Mouse (Mus musculus) MN1 (cell line): ENCODE data around the gene Cracr2b.
A peak's percentile ranks its signal among the peaks of the same experiment; 100 is the strongest.

Experiments used
- DNase-seq: peaks from one replicate; pipeline ENCODE4 v3.0.0-alpha.2; 2016; ENCODE audit warnings: low spot score

The Cracr2b gene

DNA sequence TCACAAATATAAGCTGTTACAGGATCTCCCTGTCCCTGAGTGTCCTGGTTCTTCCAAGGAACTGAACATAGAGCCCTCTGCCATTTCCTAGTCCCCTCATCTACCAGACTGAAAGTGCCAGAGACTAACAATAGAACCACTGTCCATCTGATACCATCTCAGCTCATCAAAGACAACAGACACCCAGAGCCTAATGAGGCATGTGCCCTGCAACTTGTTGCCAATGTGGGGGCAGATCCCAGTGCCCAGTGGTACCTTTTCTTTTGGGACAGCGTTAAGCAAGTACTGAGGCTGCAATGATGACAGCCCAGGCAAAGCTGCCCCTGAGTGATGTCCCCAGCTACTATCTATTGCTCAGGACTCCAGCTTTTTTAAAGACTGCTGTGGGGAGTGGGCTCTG, 25.3 kb downstream of the Cracr2b start:
- peak; percentile 42 for DNase-seq

DNA sequence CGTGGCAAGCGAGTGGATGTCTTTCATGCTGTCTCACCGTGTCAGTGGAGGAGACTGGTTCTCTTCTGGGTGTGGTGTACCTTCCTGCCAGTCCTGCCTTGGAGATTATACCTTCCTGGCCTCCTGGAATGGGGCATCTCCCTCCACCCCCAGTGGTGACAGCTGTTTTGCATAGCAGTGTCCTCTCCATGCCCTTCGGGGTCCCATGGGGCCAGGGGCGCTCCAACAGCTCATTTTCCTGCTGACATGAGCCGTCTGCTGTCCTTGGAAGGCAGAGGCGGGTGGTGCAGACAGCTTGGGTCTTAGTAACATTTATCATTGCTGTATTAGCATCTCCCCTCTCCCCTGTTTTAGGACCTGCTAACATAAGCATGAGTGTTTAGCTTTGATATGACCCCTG, 26.2 kb downstream of the Cracr2b start:
- DNase-seq = no peak

DNA sequence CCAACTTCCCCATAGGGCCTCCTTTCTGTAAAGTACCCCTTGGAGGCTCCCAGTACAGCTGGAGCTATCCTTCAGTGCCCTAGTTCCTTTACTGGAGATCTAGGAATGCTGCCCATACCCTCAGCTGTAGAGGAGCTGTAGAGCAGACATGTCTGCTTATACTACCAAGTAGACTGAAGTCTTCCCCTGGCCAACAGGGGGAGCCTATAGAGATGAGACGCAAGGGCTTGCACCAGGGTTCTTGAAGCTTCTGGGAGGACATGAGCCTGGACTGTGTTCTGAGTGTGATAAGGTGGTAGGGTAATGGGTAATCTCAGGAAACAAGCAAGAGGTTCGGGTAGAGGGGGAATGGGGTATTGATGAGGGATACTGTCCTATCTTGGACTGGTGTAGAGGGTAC, 30.3 kb downstream of the Cracr2b start:
- no peak for DNase-seq

DNA sequence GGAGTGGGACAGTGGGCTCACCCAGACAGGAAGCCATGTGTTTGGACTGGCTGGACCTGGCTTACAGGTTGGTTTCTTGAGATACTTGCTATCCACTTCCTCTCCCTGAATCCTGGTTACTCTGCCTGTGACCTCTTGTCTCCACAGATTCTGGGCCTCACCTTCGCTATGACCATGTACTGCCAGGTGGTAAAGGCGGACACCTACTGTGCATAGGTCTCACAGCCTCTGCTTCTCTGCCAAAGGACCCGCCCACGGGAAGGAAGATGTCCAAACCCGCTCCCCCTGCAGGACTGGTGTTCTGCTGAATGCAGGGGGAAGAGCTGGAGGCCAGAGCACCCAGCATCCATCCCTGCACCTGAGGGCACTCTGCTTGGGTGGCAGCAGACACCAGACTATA, 31.8 kb downstream of the Cracr2b start:
- DNase-seq = no peak

DNA sequence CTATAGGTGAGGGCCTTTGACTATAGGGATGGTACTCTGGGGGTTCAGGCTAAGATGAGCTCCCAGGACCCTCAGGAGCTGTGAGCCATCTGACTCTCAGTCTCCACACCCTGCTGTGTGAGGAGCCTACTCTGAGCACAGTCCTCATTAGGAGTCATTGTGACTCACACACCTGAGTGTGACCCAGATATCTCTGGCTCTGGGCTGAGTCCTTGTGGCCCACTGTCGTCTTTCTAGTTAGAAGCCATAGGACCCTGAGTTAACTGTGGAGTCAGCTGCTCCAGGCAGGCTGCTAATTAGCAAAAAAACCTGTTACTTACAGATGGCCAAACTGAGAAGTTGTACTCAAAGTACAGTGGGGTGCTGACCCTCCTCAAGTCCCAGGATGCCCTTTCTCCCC, 32.8 kb downstream of the Cracr2b start:
- no peak for DNase-seq

DNA sequence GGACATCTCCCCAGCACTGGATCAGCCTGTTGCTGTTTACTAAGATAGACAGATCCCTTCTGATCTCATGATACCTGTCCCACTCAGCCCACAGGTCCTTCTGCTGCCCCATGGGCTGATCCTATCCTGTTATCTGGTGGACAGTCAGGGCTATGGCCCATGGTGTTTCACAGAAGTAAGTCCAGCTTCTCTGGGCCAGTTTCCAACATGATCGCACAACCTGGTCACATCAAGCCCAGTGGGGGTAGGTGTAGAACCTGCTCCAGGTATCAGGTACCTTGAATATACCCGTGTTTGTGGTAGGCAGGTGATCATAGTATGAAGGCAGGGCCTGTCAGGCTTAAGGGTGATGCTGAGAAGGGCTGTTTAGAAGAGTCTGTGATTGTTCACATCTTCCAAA, 34.5 kb downstream of the Cracr2b start:
- no peak for DNase-seq

DNA sequence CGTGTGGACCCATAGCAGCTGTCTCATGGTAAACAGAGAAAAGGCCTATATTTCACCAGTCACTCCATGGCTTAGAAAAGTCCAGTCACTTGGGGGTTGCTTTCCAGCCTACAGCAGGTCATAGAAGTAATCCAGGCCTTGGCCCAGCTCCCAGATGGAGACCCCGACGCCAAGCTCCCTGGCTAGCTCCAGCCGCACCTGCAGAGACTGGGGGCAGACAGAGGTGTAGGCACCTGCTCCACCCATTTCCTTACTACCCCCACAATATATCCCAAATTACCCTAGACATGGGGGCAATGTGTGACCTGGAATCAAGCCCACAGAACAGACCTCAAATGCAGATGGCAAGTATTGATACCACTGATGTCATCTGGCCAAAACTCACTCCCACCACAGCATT, 35.0 kb downstream of the Cracr2b start:
- no peak for DNase-seq

DNA sequence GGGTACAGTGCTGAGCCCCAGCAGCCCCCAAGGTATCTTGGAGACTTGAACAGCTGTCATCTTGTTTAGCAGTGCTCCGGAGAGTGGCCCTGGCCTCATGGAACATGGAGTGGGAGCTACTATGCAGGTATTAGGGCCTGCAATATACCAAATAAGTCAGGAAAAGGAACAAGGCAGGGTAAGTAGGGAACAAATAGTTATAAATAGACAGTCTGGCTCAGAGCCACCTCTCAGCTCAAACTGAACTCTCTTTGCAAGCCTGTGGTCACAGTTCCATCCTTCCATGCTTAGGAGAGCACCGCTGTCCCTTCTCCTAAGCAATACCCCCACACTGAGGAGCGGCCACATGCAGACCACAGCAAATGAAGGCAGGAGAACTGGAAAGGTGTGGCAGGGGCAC, 36.7 kb downstream of the Cracr2b start:
- DNase-seq = no peak

DNA sequence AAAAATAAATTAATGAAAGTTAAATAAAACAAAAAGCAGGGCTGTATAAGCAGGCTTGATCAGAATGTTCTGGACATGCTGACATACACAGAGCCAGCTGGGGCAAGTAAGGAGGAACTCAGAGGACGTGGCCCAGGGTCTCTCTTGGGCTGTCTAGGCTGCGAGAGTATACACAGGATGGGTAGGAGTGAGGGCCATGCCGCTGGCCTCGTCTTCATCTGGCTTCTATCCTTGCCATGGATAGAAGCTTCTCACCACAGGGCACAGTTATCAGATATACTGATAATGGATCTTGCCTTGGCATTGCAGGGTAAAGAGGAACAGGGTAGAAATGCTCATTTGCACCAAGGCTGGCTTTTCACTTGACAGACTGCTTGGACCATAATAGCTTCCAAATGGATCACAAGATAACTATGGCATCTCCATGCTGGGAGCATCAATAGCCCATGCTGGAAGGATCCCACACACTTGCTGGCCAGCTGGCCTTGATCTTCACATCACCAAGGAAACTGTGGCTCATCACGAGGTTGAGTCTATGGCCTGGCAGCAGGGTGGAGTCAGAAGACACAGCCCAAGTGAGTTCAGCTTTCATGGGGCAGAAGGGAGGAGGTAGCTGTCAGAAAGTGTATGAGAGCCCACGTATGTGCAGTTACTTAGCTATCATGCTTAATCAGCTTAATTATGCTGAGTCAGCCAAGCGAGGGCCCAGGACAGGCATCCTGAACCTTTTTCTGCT, 41.1 kb downstream of the Cracr2b start:
- DNase-seq = no peak

DNA sequence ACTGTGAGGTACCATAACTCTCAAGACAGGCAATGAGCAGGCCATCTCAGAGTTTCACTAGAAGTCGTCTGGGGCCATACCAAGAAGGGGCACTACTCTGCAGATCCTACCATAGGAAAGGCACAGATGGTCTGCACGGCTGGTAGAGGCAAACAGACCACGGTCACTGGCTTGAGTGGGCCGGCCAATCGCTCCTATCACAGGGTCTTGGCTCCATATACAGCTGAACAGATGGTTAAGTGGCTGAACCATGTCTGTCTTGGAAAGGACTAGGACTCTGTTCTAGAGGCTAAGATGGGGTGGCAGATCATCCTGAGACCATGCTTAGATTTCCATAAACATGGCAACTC, 41.6 kb downstream of the Cracr2b start:
- no peak for DNase-seq

DNA sequence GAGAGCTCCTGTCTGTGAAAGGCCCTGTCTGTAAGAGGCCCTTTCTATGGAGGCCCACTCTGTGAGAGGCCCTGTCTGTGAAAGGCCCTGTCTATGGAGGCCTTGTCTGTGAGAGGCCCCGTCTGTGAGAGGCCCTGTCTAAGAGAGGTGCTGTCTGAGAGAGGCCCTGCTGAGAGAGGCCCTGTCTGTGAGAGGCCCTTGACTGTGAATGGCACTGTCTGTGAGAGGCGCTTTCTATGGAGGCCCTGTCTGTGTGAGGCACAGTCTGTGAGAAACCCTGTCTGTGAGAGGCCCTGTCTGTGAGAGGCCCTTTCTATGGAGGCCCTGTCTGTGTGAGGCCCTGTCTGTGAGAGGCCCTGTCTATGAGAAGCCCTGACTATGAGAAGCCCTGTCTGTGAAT, 45.4 kb downstream of the Cracr2b start:
- no peak for DNase-seq

DNA sequence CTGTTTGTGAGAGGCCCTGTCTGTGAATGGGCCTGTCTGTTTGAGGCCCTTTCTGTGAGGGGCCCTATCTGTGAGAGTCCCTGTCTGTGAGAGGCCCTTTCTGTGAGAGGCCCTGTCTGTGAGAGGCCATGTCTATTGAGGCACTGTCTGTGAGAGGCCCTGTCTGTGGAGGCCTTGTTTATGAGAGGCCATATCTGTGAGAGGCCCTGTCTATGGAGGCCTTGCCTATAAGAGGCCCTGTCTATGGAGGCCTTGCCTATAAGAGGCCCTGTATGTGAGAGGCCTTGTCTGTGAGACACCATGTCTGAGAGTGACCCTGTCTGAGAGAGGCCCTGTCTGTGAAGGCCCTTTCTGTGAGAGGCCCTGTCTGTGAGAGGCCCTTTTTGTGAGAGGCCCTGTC, 47.3 kb downstream of the Cracr2b start:
- no peak for DNase-seq

DNA sequence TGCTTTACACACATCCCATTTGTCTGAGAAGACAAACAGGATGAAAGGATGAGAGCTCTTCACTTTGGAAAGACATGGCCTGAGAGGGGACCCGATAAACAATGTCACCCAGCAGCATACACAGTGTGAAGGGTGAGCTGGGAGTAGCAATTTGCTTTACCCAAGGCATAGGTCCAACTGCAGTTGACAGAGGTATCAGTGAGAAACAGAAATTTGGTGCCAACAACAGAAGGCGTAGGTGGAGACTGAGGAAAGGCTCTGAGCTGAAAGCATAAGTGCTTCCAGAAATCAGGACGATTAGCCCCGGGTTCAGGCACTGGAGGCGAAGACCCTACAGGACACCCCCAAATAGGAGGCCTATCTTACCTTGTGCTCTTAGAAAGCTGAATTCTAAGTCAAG, 49.3 kb downstream of the Cracr2b start:
- no peak for DNase-seq

DNA sequence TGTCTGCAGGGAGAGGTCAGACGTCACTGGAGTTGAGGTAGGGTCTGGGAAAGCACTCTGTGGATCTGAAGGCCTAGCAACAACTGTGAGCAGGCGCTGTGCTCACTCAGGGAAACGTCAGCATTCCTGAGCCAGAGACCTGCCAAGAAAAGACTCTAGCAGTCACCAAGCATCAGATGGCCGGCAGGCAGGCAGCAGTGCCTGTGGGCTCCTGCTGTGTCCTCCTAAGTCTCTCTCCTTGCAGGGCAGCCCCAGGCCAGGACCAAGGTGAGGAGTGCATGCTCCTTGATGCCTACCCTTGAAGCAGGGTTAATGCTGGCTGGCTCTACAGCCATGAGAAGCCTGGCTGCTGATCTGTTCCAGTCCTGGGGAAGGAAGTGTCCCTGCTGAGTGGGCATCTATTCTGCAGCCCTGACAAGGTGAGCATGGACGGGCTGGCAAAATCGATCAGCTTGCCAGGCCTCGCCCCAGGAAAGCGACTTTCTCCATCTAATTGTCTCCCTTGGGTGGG, 49.8 kb downstream of the Cracr2b start:
- no peak for DNase-seq
